Mouse (Mus musculus) intestine, postnatal 0 days (tissue): ENCODE data around the gene Ch25h. TPM values are rescaled to one million over a fixed set of nuclear protein-coding genes. Genes with fewer than 3 reads are reported as not detected.

Experiments
- ATAC-seq: fragments of 200-750 bp; cut with Nextera tagmentation; 2 replicates; pipeline ENCODE4 v1.8.0; 2017; ENCODE audit warnings: mild to moderate bottlenecking, moderate TSS enrichment, moderate library complexity
- H3K27ac ChIP-seq: fragments of 300-500 bp; sonication (generic); 2 replicates; pipeline ENCODE4 v1.5.1; 2014; ENCODE audit warnings: mild to moderate bottlenecking, low read depth, low read length, moderate library complexity
- H3K27me3 ChIP-seq: fragments of 300-500 bp; sonication (generic); replicated peaks from 2 replicates; pipeline ENCODE4 v1.6.1; 2014; ENCODE audit warnings: low read length, mixed read lengths; ENCODE audit not compliant: control insufficient read depth, insufficient read depth
- H3K36me3 ChIP-seq: fragments of 300-500 bp; sonication (generic); 2 replicates; pipeline ENCODE4 v1.6.1; 2014; ENCODE audit warnings: mild to moderate bottlenecking, moderate library complexity; ENCODE audit not compliant: control insufficient read depth, insufficient read depth
- H3K4me1 ChIP-seq: fragments of 300-500 bp; sonication (generic); replicated peaks from 2 replicates; pipeline ENCODE4 v1.6.1; 2014; ENCODE audit warnings: antibody characterized with exemption, low read length, mixed read lengths; ENCODE audit not compliant: control insufficient read depth, insufficient read depth
- H3K4me2 ChIP-seq: fragments of 300-500 bp; sonication (generic); replicated peaks from 2 replicates; pipeline ENCODE4 v1.6.1; 2014; ENCODE audit warnings: low read depth, mild to moderate bottlenecking, moderate library complexity
- H3K4me3 ChIP-seq: fragments of 300-500 bp; sonication (generic); 2 replicates; pipeline ENCODE4 v1.5.1; 2014; ENCODE audit warnings: low read depth, low read length
- H3K9ac ChIP-seq: fragments of 300-500 bp; sonication (generic); 2 replicates; pipeline ENCODE4 v1.6.1; 2014; ENCODE audit warnings: mild to moderate bottlenecking, low read depth, low read length
- H3K9me3 ChIP-seq: fragments of 300-500 bp; sonication (generic); 2 replicates; pipeline ENCODE4 v1.6.1; 2016; ENCODE audit warnings: mixed run types; ENCODE audit not compliant: control insufficient read depth
- CTCF ChIP-seq: sonication (generic); IDR thresholded peaks from 2 replicates; pipeline ENCODE4 v1.5.1; 2016; ENCODE audit warnings: low read depth, mild to moderate bottlenecking, control low read depth, antibody characterized with exemption, moderate library complexity
- WGBS: fragments of 180-500 bp; shearing (Covaris S2); extraction: QIAGEN DNeasy Blood & Tissue Kit; methylation state at CpG from one replicate; pipeline ENCODE4 v1.1.7; 2014; 5-methylcytosine and 5-hydroxymethylcytosine counted together
- polyA plus RNA-seq: library from polyadenylated mRNA; unstranded; fragments of >200 nt; fragmentation: Nextera tagmentation; extraction: Ambion mirVana; gene quantifications from 2 replicates; pipeline ENCODE4 v1.2.1, GENCODE M21; 2015

Gene Ch25h
- polyA plus RNA-seq, 1 experiment from 2014 or later = 3.5 TPM

GRCm38 (mm10) chr19:34435197-34435611 lies 39.8 kb downstream of the Ch25h start:
- H3K9me3 ChIP-seq = no peaks in the 10 kb centered on the region
- H3K27me3 ChIP-seq = no peaks in the 10 kb centered on the region
- no peak overlapping the region for H3K4me2 ChIP-seq
- no peaks in the 10 kb centered on the region for H3K36me3 ChIP-seq
- 62% methylated on average over 5 of the region's 5 CpGs for WGBS
- no peak overlapping the region for H3K9ac ChIP-seq
- H3K4me1 ChIP-seq = no peaks in the 10 kb centered on the region
- H3K27ac ChIP-seq = no peak overlapping the region
- H3K4me3 ChIP-seq = no peak overlapping the region
- no peak for ATAC-seq
- TF ChIP-seq CTCF = no peak

- Histone ChIP-seq H3K36me3 (no peaks in the 10 kb centered on the region), H3K9ac (no peak overlapping the region), H3K4me3 (no peak overlapping the region), H3K4me1 (no peaks in the 10 kb centered on the region), H3K4me2 (no peak overlapping the region), H3K9me3 (no peaks in the 10 kb centered on the region), H3K27me3 (no peaks in the 10 kb centered on the region), H3K27ac (no peak overlapping the region)
- TF ChIP-seq CTCF = no peak
- 89% methylated on average over 3 of the region's 3 CpGs for WGBS
- ATAC-seq = no peak
Measured at GRCm38 (mm10) chr19:34431314-34431713, 43.6 kb downstream of the Ch25h start.

DNA sequence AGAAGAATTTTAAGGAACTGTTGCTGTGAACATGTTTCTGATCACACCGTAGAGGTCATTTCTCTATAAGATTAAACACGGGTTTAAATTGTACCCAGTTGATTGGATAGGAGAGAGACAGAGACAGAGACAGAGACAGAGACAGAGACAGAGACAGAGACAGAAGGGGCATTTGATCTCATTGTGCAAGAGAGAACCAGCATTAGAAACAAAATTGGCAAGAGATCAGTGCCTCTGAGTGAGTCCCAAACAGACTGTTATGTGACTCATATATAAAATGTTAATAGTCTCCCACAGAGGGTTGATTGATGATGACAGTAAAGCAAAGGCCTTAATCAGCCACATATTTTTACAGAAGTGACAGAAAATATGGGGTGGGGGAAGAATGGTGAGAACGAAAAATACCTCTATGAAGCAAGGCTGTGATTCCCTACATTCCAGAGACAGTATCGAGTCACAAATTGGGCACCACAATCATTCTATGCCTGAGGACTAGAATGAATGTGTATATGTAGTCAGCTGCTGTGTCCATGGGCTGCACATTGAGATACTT lies 51.1 kb downstream of the Ch25h start:
- no peak overlapping the region for H3K27ac ChIP-seq
- H3K9me3 ChIP-seq = no peaks in the 10 kb centered on the region
- H3K27me3 ChIP-seq = no peaks in the 10 kb centered on the region
- 88% methylated on average over 4 of the region's 4 CpGs for WGBS
- no peak overlapping the region for H3K9ac ChIP-seq
- TF ChIP-seq CTCF = no peak
- H3K4me1 ChIP-seq = no peaks in the 10 kb centered on the region
- no peaks in the 10 kb centered on the region for H3K36me3 ChIP-seq
- no peak overlapping the region for H3K4me2 ChIP-seq
- ATAC-seq = no peak
- no peak overlapping the region for H3K4me3 ChIP-seq

Other genes starting within 250 kb of the Ch25h start
- gene Acta2, start 219.6 kb downstream of the Ch25h start, polyA plus RNA-seq = 1,651 and 1,727 TPM in 2 replicates
- 14.2 and 15.6 TPM in 2 replicates for gene Fas, start 184.5 kb downstream of the Ch25h start, polyA plus RNA-seq
- gene Lipa, start 52.3 kb upstream of the Ch25h start, polyA plus RNA-seq = 191 and 206 TPM in 2 replicates
- 13.1 and 15.1 TPM in 2 replicates for gene Ifit2, start 75.5 kb upstream of the Ch25h start, polyA plus RNA-seq
- 43.5 and 50.2 TPM in 2 replicates for gene Ifit3, start 108.4 kb upstream of the Ch25h start, polyA plus RNA-seq
- 18.8 and 19.4 TPM in 2 replicates for gene Ifit1bl1, start 126.8 kb upstream of the Ch25h start, polyA plus RNA-seq
- gene Ifit3b, start 132.8 kb upstream of the Ch25h start, polyA plus RNA-seq = 2.2 and 2.3 TPM in 2 replicates
- 128 and 134 TPM in 2 replicates for gene Ifit1bl2, start 165.6 kb upstream of the Ch25h start, polyA plus RNA-seq
- 87.0 and 90.6 TPM in 2 replicates for gene Ifit1, start 165.7 kb upstream of the Ch25h start, polyA plus RNA-seq